15 mouse cellular contexts compared by ENCODE assay signal in the genomic region with DNA sequence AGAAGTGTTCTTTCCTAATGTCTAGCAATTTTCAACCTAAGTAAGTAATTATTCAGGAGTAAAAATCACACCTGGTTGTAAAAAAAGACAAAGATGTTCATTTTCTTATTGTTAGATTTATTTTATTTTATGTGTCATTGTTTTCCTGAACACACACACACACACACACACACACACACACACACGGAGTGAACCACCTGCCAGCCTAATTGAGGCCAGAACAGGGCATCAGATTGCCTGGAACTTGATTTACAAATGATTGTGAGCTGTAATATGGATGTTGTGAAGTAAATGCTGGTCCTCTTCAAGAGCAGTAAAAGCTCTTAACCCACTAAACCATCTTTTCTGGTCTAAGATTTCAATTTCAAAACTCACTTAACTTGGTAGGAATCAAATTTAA.
"Had no signal": no experiment of that assay in that cellular context is flagged by ENCODE, and none has a peak within 500 bp of the region (broad histone marks: within the 10 kb centered on the region; RNA-seq: fewer than 3 reads in every experiment).

No protein-coding gene starts in this region.

- H3K4me2 ChIP-seq: liver, embryonic 11.5 days; liver, embryonic 15.5 days; neural tube, embryonic 12.5 days had no signal

- H3K4me3 ChIP-seq: layer of hippocampus, adult 2 months; left cerebral cortex, adult 2 months; limb, embryonic 10.5 days; liver, embryonic 15.5 days; midbrain, embryonic 10.5 days; neural tube, embryonic 12.5 days had no signal

- H3K36me3 ChIP-seq: limb, embryonic 10.5 days; liver, embryonic 15.5 days; midbrain, embryonic 10.5 days; neural tube, embryonic 12.5 days had no signal

- DNase-seq: kidney, postnatal 10 days; kidney, postnatal 4 days; lung, adult 2 months; lung, postnatal 4 days; midbrain, embryonic 14.5 days; thymus, adult 18-20 months; thymus, postnatal 14 days had no signal

- H3K9ac ChIP-seq: liver, embryonic 15.5 days; neural tube, embryonic 12.5 days had no signal

- H3K27me3 ChIP-seq: liver, embryonic 15.5 days; neural tube, embryonic 12.5 days had no signal

- H3K9me3 ChIP-seq: limb, embryonic 10.5 days; liver, embryonic 15.5 days; neural tube, embryonic 12.5 days had no signal

- H3K4me1 ChIP-seq: limb, embryonic 10.5 days; liver, embryonic 15.5 days; midbrain, embryonic 10.5 days; neural tube, embryonic 12.5 days had no signal

- ATAC-seq: lung, postnatal 0 days had no signal

- H3K27ac ChIP-seq: layer of hippocampus, adult 2 months; left cerebral cortex, adult 2 months; limb, embryonic 10.5 days; liver, embryonic 15.5 days; midbrain, embryonic 10.5 days; neural tube, embryonic 12.5 days had no signal
